Mouse (Mus musculus) spleen, adult 12 weeks (tissue): ENCODE data around the gene Gm11111.

Experiments used
- DNase-seq: peaks from one replicate; pipeline ENCODE4 v3.0.0; 2022; ENCODE audit warnings: low spot score

Gene Gm11111

DNA sequence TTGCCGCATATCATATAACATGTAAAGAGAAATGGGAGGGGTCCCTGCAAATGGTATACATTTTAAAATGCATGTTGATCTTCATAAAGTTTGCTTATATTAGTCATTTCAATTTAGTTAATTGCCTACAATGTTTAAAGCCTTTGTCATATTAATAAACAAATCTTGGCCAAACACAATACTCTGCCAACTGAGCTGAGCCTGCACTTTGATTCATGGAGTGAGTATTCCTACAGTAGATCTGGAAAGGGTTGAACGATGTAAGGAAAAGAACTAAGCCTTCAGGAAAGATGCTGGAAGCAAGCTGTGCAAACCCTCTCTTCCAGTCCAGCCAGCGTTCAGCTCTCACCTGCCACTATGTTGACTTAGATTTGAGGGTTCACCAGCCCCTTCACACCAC is 29.6 kb downstream of the Gm11111 start:
- no peak for DNase-seq

GRCm38 (mm10) chr5:98585915-98586314 is 33.4 kb downstream of the Gm11111 start:
- DNase-seq = no peak
